Mouse (Mus musculus) erythroblast, embryonic 14.5 days (primary cell): Measurements from ENCODE around the gene Zkscan5.

Source experiments
- GATA1 ChIP-seq: IDR thresholded peaks from 2 replicates; pipeline ENCODE4 v1.6.1; 2012; ENCODE audit warnings: low read length, inconsistent platforms, mixed read lengths
- TAL1 ChIP-seq: IDR thresholded peaks from 3 replicates; pipeline ENCODE4 v1.6.1; 2012; ENCODE audit warnings: low read length, inconsistent platforms, mixed read lengths

GRCm38 (mm10) chr5:145219981-145220380, 15.6 kb downstream of the Zkscan5 start:
- TF ChIP-seq TAL1: no peak
- no peak for TF ChIP-seq GATA1
